Mouse (Mus musculus) cerebellum, adult 11 months (tissue): ENCODE measurements around the gene F7.
A peak's percentile ranks its signal among the peaks of the same experiment; 100 is the strongest.

Experiments
- DNase-seq: peaks from one replicate; pipeline ENCODE4 v3.0.0; 2022

Gene F7

GRCm38 (mm10) chr8:13025487-13026224 lies at the start of gene F7:
Gene F7 (plus strand): TSS chr8:13026034.
- no peak for DNase-seq

- DNase-seq = no peak
Observed at GRCm38 (mm10) chr8:12976290-12976689, 49.5 kb upstream of the F7 start.

GRCm38 (mm10) chr8:12976723-12977122 lies 49.1 kb upstream of the F7 start:
- no peak for DNase-seq

- no peak for DNase-seq
Observed at GRCm38 (mm10) chr8:12977325-12977724, 48.5 kb upstream of the F7 start.

- DNase-seq = no peak
Observed at GRCm38 (mm10) chr8:12978308-12978707, 47.5 kb upstream of the F7 start.

- peak; percentile 65 for DNase-seq
Observed at GRCm38 (mm10) chr8:12978726-12979125, 47.1 kb upstream of the F7 start.

- peak; percentile 81 for DNase-seq
Observed at GRCm38 (mm10) chr8:12983681-12984467, 42.0 kb upstream of the F7 start.

- DNase-seq = peak; percentile 49
Observed at GRCm38 (mm10) chr8:12984601-12985243, 41.1 kb upstream of the F7 start.

GRCm38 (mm10) chr8:12985259-12985658 lies 40.6 kb upstream of the F7 start:
- peak; percentile 26 for DNase-seq

- DNase-seq = peak; percentile 61
Observed at GRCm38 (mm10) chr8:12987571-12987970, 38.3 kb upstream of the F7 start.

GRCm38 (mm10) chr8:12988722-12989430 lies 37.0 kb upstream of the F7 start:
- DNase-seq = peak; percentile 56

- no peak for DNase-seq
Observed at GRCm38 (mm10) chr8:12991411-12991810, 34.4 kb upstream of the F7 start.

- no peak for DNase-seq
Observed at GRCm38 (mm10) chr8:12994468-12994867, 31.4 kb upstream of the F7 start.

GRCm38 (mm10) chr8:12995481-12995880 lies 30.4 kb upstream of the F7 start:
- DNase-seq = no peak

GRCm38 (mm10) chr8:12996831-12997275 lies 29.0 kb upstream of the F7 start:
- no peak for DNase-seq

GRCm38 (mm10) chr8:12998331-12998730 lies 27.5 kb upstream of the F7 start:
- DNase-seq = no peak

- no peak for DNase-seq
Observed at GRCm38 (mm10) chr8:12999793-13000192, 26.0 kb upstream of the F7 start.

GRCm38 (mm10) chr8:13007458-13007857 lies 18.4 kb upstream of the F7 start:
- DNase-seq = no peak

GRCm38 (mm10) chr8:13010313-13010712 lies 15.5 kb upstream of the F7 start:
- DNase-seq = no peak

GRCm38 (mm10) chr8:13019560-13019959 lies 6.3 kb upstream of the F7 start:
- no peak for DNase-seq

- no peak for DNase-seq
Observed at GRCm38 (mm10) chr8:13021830-13022229, 4.0 kb upstream of the F7 start.

GRCm38 (mm10) chr8:13027615-13028014 lies 1.8 kb downstream of the F7 start:
- no peak for DNase-seq

- DNase-seq = peak; percentile 26
Observed at GRCm38 (mm10) chr8:13028482-13028881, 2.6 kb downstream of the F7 start.
